Mouse (Mus musculus): ENCODE measurements around the gene Ccnk.

Gene Ccnk

GRCm38 (mm10) chr12:108249522-108249921, 70.1 kb downstream of the Ccnk start:
- DNase-seq, result peak; percentile 82 to 86

DNA sequence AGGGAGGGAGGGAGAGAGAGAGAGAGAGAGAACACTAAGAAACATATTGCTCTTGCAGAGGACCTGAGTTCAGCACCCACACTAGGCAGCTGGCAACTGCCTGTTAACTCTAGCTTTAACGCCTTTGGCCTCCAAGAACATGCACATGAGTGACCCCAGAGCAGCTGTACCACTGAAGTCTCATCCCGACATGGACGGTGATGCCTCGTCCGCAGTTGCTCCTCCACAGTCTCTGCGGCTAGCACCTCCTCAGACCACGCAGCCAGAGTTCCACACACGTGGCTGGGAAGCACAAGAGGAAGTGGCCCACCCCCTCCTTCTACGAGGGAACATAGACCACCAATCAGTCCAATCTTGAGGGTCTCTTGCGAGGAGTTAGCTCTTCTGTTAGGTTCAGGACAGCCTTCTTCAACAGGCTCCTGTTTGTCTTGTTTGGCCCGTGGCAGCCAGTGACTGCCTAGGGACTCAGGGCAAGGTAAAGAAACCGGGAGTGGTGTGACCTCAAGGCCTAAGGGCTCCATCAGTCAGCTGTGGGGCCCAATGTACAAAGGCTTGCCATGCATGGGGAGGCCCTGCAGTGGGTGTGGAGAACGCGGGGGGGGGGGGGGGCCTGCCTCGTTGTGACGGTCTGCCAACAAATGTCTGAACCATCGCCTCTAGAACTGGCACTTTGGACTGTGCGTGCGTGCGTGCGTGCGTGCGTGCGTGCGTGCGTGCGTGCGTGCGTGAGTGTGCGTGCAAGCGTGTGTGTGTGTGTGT, 71.8 kb downstream of the Ccnk start:
- DNase-seq, result no peak

GRCm38 (mm10) chr12:108251825-108252542, 72.6 kb downstream of the Ccnk start:
- DNase-seq, result no peak

All from lung, adult 18-20 months (tissue).